Mouse (Mus musculus): ENCODE results near the gene F12. TPM values are rescaled to one million over a fixed set of nuclear protein-coding genes. Genes with fewer than 3 reads are reported as not detected.
A peak's percentile ranks its signal among the peaks of the same experiment; 100 is the strongest.

The F12 gene
- under 1 TPM; 0.22 to 0.70 TPM for total RNA-seq (2021)
- long read RNA-seq, experiment 1, partial matches to known transcripts = 0 of 1 reads
- long read RNA-seq, experiment 1, other reads (novel, unspliced or antisense) = 1 of 1 reads
- long read RNA-seq, experiment 2 = 0 reads

DNA sequence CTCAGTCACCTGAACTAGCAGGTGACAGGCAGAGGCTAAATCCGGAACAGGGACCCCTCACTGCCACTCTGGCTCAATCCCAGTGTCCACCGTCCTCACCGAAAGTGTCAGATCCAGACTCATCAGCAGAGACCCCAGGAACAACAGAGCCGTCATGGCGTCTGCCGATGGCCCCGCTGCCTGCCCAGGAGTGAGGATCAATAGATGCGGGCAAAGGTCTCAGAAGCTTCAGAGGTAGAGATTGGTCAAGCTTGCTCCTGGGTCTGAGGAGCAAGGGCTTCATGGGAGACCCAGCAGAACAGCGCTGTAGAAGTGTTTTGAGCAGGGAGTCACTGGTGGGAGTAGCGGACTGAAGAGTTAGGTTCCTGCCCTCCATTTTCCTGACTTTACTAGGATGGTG lies at the start of gene F12:
Gene F12 (minus strand): TSS at position 181 of the 400 bp plus-strand sequence.
- DNase-seq (ENCODE audit: low spot score in 2 of 2) = no peak

DNA sequence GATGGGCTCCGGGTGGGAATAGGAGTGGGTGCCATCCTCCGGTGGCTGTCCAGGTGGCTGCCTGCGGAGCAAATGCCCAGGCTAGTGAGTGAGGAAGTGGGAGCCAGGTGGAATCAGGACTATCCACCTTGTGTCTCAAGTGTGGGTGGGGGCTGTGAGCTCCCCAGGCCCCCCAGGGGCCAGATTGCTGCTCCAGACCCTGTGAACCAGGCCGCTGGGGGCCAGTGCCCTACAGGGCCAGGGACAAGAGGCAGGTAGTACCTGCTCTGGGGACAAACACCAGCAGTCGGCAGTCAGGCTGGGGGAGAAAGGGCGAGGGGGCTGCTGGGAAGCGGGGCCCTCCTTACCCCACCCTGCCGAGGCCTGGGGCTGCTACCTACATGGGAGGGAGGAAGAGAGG lies 49.7 kb upstream of the F12 start:
- no peak for DNase-seq (ENCODE audit: low spot score in 2 of 2)

DNA sequence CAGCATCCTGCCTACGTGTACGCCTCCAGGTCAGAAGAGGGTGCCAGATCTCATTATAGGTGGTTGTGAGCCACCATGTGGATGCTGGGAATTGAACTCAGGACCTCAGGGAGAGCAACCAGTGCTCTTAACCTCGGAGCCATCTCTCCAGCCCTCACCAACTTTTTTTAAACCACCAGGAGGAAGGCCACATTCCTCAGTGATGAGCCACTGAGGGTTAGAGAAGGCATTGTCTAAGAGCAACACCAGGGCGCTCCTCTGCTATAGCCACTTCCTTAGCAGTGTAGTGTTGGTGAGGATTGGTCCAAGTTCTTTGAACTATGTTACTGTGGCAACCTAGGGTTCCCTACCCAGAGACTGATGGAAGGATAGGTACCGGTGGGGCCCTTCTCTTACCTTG lies 49.2 kb upstream of the F12 start:
- DNase-seq (ENCODE audit: low spot score in 2 of 2) = no peak

DNA sequence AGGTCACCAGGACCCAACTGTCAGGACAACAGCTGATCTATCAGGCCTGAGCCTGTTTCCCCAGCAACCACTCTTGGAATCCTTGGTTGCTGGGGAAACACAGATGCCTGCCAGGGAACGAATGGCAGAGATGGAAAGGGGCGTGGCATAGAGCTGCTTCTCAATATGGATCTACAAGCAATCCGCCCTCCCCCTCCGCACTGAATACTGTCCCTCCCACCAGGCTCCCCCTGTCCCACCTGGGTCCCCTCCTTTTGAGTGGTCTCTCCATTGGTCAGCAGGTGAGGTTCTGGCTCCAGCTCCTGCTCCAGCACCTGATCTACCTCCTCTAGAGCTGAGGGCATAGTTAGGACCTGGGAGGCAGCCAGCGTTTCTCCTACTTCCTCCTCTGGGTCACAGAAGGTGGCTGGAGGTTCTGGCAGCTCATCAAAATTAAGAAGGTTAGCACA lies 48.1 kb upstream of the F12 start:
- no peak for DNase-seq (ENCODE audit: low spot score in 2 of 2)

DNA sequence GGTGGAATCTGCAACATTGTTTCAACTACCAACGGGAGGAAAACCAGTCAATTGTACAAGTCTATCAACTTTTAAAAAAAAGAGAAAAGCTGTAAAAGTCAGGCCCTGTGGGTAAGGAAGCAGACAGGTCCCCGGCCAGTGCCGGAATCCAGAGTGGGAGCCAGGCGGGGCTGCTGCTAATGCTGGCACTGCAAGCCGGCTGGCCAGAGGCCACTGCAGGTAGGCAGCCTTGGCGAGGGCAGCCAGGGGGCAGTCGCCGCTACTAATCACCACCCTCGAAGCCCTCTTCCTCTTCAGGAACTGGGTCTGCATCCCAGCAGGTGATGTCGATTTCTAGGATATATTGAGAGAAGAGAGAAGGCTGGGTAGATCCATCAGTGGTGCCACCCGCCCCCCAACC lies 47.4 kb upstream of the F12 start:
- no peak for DNase-seq (ENCODE audit: low spot score in 2 of 2)

DNA sequence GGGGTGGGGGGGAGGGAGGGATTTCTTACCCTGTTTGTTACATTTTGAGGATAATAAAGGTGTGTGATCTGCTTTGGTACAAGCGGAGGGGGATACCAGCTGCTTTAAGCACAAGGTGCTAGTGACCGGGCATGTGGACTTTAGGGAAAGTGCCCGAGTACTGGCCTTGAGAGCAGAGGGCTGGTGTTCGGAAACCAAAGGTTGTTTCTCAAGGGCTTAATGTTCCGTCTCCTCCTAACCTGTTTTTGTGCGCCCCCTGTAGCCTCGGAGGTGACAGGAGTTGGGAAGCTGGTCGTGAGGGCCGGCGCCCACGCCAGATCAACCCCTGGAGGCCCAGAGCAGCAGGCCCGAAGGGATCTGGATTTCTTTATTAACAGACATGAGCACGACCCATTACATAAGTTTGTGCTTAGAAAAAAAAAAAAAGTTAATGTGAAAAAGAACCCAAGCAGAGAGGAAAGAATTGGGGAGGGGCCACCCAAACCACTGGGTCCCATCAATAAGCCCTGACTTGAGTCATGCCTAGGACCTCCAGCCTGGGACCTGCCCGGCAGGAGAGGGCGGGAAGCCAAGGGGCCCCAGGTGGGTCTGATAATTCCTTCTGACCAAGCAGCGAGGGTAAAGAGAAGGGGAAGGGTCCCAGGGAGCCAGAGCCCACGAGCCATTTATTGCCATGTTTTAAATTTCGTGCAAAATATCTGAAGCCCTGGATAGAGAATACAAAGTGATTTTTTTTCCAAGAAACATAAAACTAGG lies 46.7 kb upstream of the F12 start:
- no peak for DNase-seq (ENCODE audit: low spot score in 2 of 2)

DNA sequence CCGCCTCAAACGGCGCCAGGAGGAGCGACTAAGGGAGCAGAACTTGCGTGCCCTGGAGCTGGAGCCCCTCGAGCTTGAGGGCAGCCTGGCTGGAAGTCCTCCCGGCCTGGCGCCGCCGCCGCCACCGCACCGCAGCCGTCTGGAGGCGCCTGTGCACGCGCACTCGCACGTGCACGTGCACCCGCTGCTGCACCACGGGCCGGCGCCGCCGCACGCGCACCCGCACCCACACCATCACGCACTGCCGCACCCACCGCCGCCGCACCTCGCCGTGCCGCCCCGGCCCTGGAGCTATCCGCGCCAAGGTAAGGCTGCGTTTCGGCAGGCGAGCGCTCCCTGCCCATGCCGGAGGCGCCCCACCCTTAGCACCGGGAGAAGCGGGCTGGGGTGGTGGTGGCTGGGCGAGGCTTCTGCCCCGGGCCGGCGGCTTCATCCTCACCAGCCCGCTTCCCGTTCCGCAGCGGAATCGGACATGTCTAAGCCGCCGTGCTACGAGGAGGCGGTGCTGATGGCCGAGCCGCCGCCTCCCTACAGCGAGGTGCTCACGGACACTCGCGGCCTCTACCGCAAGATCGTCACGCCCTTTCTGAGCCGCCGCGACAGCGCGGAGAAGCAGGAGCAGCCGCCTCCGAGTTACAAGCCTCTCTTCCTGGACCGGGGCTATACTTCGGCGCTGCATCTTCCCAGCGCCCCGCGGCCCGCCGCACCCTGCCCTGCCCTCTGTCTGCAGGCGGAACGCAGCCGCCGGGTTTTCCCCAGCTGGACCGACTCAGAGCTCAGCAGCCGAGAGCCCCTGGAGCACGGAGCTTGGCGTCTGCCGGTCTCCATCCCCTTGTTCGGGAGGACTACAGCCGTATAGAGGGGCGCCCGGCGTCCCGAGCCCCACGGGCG lies 45.8 kb upstream of the F12 start:
- DNase-seq (ENCODE audit: low spot score in 2 of 2) = peak in 1 of 2 experiments; percentile 63

DNA sequence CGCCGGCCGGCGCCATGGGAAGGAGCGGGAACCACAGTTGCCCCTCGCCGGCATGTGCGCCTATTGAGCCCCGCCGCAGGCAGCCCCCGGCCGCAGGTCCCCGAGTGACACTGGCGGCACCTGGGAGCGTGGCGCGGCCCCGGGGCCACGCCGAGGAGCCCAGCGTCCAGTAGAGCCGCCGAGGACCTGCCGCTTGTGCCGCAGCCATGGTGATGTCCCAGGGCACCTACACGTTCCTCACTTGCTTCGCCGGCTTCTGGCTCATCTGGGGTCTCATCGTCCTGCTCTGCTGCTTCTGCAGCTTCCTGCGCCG lies 45.2 kb upstream of the F12 start:
- DNase-seq (ENCODE audit: low spot score in 2 of 2) = no peak

DNA sequence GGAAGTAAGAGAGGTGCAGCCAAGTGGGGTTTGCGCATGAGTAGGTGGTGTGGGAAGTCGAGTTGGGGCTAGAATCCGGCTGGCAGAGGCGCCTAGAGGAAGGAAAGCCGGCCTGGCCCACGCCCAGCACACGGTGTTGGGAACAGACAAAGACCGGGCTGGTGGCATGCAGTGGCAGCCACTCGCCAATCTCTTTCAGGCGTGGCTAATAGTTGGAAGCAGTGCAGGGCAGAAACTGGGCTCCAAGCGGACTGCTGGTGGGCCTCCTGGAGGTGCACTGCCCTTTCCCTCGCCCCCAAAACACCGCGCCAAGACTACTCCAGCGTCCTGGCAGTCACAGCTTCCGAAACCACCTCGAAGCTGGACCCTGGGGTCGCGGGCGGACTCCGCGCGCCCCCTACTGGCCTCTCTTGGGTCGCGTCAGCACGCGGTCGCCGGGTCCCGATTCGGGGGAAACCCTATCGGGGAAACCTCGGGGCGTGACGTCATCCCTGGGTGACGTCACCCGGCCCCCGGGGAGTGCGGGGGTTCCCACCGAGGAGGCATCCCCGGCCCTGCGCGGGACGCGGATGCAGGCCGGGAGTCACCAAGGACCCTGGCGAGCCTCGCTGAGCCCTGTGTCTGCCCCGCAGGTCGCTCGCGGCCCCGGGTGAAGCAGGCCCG lies 44.7 kb upstream of the F12 start:
- peak; percentile 84 to 86 for DNase-seq (ENCODE audit: low spot score in 2 of 2)

DNA sequence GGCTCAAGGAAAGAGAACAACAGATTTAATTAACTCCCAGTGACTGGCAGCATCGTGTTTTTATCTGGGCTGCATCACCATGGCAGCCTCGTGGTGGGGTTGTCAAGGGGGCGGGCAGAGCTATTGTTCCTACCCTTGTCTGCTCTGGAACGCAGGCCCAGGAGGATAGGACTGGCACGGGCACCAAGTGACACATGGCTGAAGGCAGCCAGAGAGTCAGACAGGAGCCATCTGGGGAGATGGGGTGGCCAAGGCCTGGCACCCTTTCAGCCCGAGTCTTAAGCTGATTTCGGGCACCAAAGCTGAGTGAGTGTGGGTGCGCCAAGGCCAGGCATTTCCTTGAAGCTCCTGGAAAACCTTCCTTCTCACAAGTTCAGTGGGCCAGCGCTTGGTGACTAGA lies 43.8 kb upstream of the F12 start:
- no peak for DNase-seq (ENCODE audit: low spot score in 2 of 2)

DNA sequence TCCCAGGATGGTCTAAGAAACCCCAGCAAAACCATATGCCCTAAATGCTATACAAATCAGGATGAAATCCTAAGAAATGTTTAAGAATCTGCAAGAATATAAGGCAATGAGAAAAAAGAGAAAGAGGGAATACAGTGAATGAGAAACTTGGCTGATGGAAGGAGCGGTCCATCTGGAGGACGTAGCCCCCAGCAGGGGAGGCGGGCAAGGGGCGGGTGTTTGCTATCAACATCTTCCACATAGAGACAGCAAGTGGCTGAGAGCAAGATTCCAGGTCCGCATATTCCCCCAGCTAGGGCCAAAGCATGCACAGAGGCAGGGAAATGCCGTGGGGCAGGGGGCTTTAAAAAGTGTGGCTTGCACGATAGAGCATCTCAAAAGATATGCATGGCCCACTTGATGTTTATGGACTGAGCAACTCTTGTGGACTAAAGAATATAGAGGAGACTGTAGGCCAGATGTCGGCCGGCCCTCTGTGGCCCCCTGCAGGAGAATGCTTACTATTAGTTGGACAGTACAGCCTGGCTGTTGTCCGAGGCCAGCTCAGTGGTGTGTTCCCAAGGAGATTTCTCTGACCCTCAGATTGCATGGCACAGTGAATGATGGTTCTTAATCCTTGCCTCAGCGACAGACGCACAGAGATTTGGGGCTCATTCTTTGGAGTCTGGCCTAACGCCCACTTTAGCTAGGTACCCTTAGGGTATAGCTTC lies 42.4 kb upstream of the F12 start:
- peak in 1 of 2 experiments; percentile 67 for DNase-seq (ENCODE audit: low spot score in 2 of 2)

DNA sequence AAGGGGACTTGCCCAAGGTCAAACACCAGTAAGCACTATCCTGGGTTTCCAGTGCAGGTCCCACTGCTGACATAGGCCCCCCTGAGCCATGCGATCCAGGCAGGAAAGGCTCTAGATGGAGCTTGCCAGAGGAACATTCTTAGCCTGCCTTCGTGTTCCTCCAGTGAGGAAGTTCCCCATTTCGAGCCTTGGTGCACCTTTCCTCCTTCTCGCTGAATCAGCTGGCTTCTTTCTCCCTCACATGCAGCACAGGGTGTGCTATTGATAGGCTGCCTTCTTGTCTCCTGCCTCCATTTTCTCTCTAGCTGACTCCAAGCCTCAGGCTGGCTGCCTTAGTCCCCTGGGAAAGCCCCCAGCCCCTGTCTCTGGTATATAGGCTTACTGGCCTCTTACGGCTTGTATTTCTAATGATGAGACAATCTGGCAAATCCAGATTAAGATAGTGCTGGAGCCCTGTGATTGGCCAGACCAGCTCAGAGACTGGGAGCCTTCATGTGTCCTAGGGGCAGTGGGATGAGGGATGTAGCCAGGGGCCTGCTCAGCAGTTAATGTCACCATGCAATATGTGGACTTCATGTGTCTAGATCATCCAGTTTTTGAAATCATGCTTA lies 39.3 kb upstream of the F12 start:
- DNase-seq (ENCODE audit: low spot score in 2 of 2) = no peak

DNA sequence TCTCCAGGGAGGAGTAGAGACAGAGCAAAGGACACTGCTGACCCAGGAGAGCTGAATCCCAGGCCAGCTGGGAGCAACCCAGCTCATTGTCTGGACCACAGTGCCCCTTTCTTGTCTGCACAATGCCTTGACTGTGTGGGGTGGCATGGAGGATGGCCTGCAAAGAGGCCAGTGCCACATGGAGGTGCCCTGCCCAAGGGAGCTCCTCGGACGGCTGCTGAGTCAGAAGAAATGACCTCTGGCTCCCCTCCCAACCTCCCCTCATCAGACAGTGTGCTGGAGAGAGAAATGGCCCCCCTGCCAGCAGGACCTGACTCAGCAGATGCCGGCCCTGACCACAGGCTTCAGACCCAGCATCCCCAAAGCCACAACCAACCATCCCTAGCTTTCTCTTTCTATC lies 38.6 kb upstream of the F12 start:
- no peak for DNase-seq (ENCODE audit: low spot score in 2 of 2)

DNA sequence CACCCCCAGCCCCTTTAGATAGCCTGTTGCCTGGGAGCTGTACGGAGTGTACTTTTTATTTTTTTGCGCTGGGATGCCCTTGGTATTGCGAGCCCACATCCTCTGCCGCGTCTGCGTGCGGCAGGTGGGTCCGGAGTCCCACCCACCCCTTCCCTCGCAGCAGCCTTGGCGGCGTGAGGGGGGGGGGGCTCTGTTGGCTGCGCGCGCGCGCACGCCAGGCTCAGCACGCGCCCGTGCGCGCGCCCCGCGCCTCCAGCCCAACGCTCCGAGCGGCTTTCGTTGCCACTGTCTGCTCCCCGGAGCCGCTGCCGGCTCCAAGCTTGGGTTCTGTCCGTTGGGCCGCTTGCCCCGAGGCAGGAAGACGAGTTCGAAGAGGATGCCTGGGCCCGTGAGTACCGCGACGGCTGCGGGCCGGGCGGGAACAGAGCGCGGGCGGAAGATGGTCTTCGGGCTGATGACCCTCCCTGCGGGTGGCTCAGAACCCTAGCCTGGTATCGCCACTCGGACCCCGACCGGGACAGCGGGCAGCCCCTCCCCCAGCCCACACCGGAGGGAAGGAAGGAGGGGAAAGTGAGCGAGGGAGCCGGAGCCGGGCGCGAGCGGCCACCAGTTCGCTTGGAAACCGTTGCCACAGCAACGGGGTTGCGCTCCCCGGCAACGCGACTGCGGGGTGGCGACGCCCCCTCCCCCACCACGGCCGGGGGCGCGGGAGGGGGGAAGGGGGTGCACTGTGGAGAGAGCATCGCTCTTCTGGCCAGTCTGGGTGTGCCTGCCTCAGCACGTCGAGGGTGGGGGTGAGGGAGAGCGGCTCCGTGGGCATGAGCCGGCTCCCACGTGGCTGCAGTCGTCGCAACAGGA lies 37.7 kb upstream of the F12 start, which contains the start of gene Prr7:
Gene Prr7 (plus strand): TSS at position 241 of the 858 bp plus-strand sequence.
- no peak for DNase-seq (ENCODE audit: low spot score in 2 of 2)

DNA sequence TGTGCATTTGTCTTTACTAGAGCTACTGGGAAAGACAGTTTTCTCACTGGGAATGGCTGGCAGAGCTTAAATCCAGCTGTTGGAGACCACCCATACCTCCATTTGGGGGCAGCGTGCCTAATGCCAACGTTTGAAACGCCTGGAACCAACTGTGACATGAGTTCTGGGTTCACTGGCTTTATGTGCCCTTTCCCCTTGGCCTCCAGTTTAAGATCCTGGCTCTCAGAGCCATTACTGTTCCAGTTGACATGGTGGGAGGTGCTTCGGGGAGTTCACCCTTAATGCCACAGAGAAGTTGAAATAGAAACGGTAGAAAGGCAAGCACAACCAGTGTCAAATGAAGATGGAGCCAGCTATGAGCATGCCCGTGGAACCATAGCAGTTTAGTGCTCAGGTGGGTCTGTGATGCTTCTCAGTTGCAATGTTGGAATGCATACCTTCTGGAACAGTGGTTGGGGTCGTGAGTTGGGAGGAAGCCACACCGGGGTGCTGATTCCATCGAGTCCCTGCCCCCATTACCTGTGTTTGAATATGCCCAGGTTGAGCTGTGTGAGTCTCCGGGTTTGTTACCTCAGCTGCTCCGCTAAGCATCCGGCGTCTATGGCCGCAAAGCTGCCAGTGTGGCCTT lies 36.9 kb upstream of the F12 start:
- DNase-seq (ENCODE audit: low spot score in 2 of 2) = no peak

DNA sequence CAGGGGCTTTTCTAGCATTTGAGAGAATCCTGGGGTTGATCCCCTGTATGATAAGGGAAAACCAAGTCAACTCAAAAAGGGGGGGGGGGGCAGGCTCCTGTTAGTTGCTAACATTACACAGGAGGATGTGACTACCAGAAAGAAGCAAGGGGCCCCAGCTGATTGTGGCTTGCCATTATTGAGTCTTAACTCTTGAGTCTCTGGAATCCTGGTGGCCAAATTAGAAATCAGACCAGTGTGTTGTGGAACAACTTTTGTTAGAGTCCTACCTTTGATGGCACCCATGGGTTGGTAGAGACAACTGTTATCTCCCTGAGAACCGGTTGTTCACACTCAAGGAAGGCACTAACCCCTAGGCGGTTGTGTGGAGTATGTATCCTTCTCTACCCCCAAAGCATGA lies 36.4 kb upstream of the F12 start:
- DNase-seq (ENCODE audit: low spot score in 2 of 2) = no peak

DNA sequence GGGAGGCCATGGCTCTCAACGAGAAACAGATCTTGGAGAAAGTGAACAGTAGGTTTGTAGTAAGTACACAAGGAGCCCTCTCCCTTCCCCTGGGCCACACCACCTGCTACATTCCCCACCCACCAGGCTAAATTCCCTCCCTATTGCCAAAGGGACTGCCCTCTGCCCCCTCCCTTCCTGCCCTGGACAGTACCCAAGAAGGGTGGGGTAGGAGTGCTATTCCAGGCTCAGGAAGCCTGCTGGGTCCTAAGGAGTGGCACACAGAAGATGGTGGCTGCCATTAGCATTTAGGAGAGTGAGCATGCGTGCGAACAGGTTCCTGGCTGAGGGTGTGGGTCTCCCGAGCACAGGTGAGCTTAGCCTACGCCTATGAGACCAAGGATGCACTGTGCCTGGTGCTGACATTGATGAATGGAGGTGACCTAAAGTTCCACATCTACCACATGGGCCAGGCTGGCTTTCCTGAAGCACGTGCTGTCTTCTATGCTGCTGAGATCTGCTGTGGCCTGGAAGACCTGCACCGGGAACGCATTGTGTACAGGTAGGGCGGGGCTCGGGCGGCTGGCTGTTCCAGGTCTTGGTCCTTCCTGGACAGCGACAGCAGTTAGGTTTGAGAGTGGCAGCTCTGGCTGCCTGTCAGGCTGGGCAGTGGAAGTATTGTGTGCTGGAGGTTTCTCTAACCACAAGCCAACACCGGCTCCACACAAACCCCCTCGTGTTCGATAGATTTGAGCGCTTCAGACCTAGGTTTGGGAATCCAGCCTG lies 25.4 kb upstream of the F12 start:
- no peak for DNase-seq (ENCODE audit: low spot score in 2 of 2)

DNA sequence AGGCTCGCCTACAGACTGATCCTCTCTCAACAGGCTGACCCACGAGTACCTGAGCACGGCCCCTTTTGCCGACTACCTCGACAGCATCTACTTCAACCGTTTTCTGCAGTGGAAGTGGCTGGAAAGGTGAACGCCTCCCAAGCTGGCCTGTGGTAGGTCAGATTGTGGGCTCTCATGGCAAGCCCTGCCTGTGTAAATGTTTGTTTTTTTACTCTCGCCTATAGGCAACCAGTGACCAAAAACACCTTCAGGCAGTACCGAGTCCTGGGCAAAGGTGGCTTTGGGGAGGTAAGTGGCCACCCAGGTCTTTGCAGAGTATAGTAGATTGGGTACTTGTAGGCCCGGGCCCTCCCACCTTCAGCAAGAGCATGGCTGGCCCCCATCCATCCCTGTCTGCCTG lies 24.7 kb upstream of the F12 start:
- no peak for DNase-seq (ENCODE audit: low spot score in 2 of 2)
